Mouse (Mus musculus) heart, embryonic 16.5 days (tissue): ENCODE data around the gene Pmm1. TPM values are rescaled to one million over a fixed set of nuclear protein-coding genes. Genes with fewer than 3 reads are reported as not detected.
"Not testable (repeated sequence)": the region's sequence is repeated elsewhere in the genome, so short reads cannot be mapped to it uniquely, and the experiment has no call there.

Source experiments
- ATAC-seq: fragments of 200-750 bp; cut with Nextera tagmentation; replicated peaks from 2 replicates; pipeline ENCODE4 v1.8.0; 2017; ENCODE audit warnings: moderate number of reproducible peaks; ENCODE audit not compliant: insufficient read depth, low FRiP score; ENCODE audit errors: extremely low read depth
- H3K27ac ChIP-seq: fragments of 300-500 bp; sonication (generic); 2 replicates; pipeline ENCODE4 v1.5.1; 2014; ENCODE audit warnings: mild to moderate bottlenecking, low read length, control low read depth, moderate library complexity
- H3K27me3 ChIP-seq: fragments of 300-500 bp; sonication (generic); 2 replicates; pipeline ENCODE4 v1.6.1; 2014; ENCODE audit warnings: low read length, mixed read lengths; ENCODE audit not compliant: control insufficient read depth, insufficient read depth
- H3K36me3 ChIP-seq: fragments of 300-500 bp; sonication (generic); 2 replicates; pipeline ENCODE4 v1.6.1; 2014; ENCODE audit not compliant: control insufficient read depth, insufficient read depth
- H3K4me1 ChIP-seq: fragments of 300-500 bp; sonication (generic); 2 replicates; pipeline ENCODE4 v1.6.1; 2014; ENCODE audit warnings: low read length, mixed read lengths; ENCODE audit not compliant: control insufficient read depth, insufficient read depth
- H3K4me2 ChIP-seq: fragments of 300-500 bp; sonication (generic); 2 replicates; pipeline ENCODE4 v1.6.1; 2014; ENCODE audit warnings: low read depth, mild to moderate bottlenecking, control low read depth, low read length
- H3K4me3 ChIP-seq: fragments of 300-500 bp; sonication (generic); 2 replicates; pipeline ENCODE4 v1.5.1; 2014; ENCODE audit warnings: mild to moderate bottlenecking, control low read depth, low read length
- H3K9ac ChIP-seq: fragments of 300-500 bp; sonication (generic); 2 replicates; pipeline ENCODE4 v1.6.1; 2014; ENCODE audit warnings: low read length, control low read depth
- H3K9me3 ChIP-seq: fragments of 300-500 bp; sonication (generic); replicated peaks from 2 replicates; pipeline ENCODE4 v1.6.1; 2016; ENCODE audit warnings: low read length; ENCODE audit not compliant: control insufficient read depth
- WGBS: fragments of 180-500 bp; shearing (Covaris S2); extraction: QIAGEN DNeasy Blood & Tissue Kit; methylation state at CpG from one replicate; pipeline ENCODE4 v1.1.7; 2014; 5-methylcytosine and 5-hydroxymethylcytosine counted together
- polyA plus RNA-seq: library from polyadenylated mRNA; unstranded; fragments of >200 nt; fragmentation: Nextera tagmentation; extraction: Ambion mirVana; gene quantifications from 2 replicates; pipeline ENCODE4 v1.2.1, GENCODE M21; 2015

Pmm1 gene
- polyA plus RNA-seq, 1 experiment from 2014 or later, result 22.4 TPM

GRCm38 (mm10) chr15:81980321-81980720 is 19.6 kb upstream of the Pmm1 start, which contains the start of gene 1700029P11Rik:
Gene 1700029P11Rik (plus strand): TSS chr15:81980540.
- no peaks in the 10 kb centered on the region for H3K4me1 ChIP-seq
- no peaks in the 10 kb centered on the region; the same call in 1 of the 2 replicates for H3K9me3 ChIP-seq
- WGBS, result 91% methylated on average over 23 of the region's 23 CpGs
- no peaks in the 10 kb centered on the region for H3K27me3 ChIP-seq
- no peak within 1 kb of the TSS for H3K4me2 ChIP-seq
- H3K9ac ChIP-seq, result no peak within 1 kb of the TSS
- no peaks in the 10 kb centered on the region for H3K36me3 ChIP-seq
- H3K27ac ChIP-seq, result no peak within 1 kb of the TSS
- no peak for ATAC-seq
- H3K4me3 ChIP-seq, result no peak within 1 kb of the TSS

DNA sequence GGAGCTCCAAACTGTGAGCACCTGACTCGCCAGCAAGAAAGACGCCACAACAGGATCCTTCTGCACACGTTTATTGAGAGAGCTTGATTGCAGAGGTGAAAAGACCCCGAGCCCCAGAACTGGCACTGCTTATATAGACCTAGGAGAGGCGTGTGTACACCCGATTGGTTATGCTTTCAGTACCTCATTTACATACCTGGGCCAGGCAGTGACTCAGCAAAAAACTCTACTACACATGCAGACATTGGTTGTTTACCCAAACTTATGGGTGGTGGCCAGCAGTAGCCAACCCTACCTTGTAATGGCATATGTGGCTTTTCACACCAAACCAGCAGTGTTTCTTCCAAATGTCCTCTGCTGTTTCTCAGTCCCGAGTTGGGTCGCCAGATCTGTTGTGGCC is 14.4 kb upstream of the Pmm1 start:
- H3K36me3 ChIP-seq, H3K4me2 ChIP-seq, H3K27me3 ChIP-seq, H3K27ac ChIP-seq, ATAC-seq, H3K9me3 ChIP-seq, H3K4me1 ChIP-seq, H3K4me3 ChIP-seq, H3K9ac ChIP-seq: not testable (repeated sequence)
- 87% methylated on average over 8 of the region's 8 CpGs for WGBS

DNA sequence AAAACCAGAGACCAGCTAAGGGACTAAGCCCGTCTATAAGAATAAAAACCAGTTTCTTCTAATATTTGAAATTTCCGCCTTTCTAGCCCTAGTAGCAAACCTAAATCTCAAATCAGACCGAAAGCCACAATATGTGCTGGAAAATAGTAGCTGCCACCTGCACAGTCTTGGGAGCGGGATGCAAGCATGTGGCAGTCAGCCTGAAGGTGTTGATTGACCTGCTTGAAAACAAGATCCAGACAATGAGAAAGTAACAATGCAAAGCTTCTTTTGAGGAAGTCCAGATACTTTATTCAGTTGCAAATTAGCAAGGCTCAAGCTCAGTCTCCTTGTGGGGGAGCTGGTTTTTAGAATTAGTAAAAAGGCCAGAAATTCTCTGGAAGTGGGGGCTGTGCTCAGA is 9.8 kb upstream of the Pmm1 start:
- not testable (repeated sequence) for H3K4me1 ChIP-seq, H3K4me3 ChIP-seq, H3K4me2 ChIP-seq, H3K27ac ChIP-seq, ATAC-seq, H3K9me3 ChIP-seq, H3K9ac ChIP-seq, H3K36me3 ChIP-seq, H3K27me3 ChIP-seq
- WGBS, result 84% methylated on average over 4 of the region's 4 CpGs

- ATAC-seq, result not testable (repeated sequence)
Measured at GRCm38 (mm10) chr15:81969635-81970034, 8.9 kb upstream of the Pmm1 start.

GRCm38 (mm10) chr15:81969173-81969572 is 8.4 kb upstream of the Pmm1 start:
- H3K36me3 ChIP-seq, result no peaks in the 10 kb centered on the region
- H3K4me3 ChIP-seq, result no peak overlapping the region
- H3K4me2 ChIP-seq, result no peak overlapping the region
- H3K4me1 ChIP-seq, result no peaks in the 10 kb centered on the region
- WGBS, result 61% methylated on average over 7 of the region's 7 CpGs
- H3K9me3 ChIP-seq, result peaks cover 7% of the 10 kb centered on the region
- H3K27ac ChIP-seq, result no peak overlapping the region
- H3K9ac ChIP-seq, result no peak overlapping the region
- no peak for ATAC-seq
- H3K27me3 ChIP-seq, result no peaks in the 10 kb centered on the region

More at GRCm38 (mm10) chr15:81969635-81970034, 8.9 kb upstream of the Pmm1 start:
- H3K9ac ChIP-seq, H3K4me2 ChIP-seq, H3K4me3 ChIP-seq, H3K36me3 ChIP-seq, H3K9me3 ChIP-seq, H3K27ac ChIP-seq, H3K4me1 ChIP-seq, H3K27me3 ChIP-seq: not testable (repeated sequence)
- 53% methylated on average over 6 of the region's 6 CpGs for WGBS

- Histone ChIP-seq H3K9ac (no peak overlapping the region), H3K27ac (no peak overlapping the region), H3K4me3 (no peak overlapping the region), H3K4me2 (no peak overlapping the region), H3K4me1 (no peaks in the 10 kb centered on the region), H3K36me3 (no peaks in the 10 kb centered on the region), H3K9me3 (peaks cover 7% of the 10 kb centered on the region), H3K27me3 (no peaks in the 10 kb centered on the region)
- 52% methylated on average over 2 of the region's 2 CpGs for WGBS
- no peak for ATAC-seq
Measured at GRCm38 (mm10) chr15:81968447-81968846, 7.7 kb upstream of the Pmm1 start.

DNA sequence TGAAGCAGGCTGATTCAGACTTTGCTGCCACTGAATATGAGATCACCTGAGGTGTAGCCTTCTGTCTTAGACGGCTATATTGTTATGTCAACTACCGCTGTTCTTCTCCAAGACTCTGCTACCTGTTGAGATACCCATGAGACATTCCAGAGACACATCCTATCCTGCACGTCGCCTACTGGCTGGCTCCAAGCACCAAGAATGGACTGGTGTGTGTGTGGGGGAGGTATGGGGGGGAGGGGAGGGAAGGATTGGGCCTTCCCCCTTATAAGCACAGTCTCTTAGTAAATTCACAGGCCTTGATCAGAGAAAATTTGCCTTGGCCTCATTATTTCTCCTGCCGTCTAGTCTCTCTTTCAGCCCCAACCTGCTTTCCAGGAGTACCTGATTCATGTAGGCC is 7.1 kb upstream of the Pmm1 start:
- H3K27ac ChIP-seq, result no peak overlapping the region
- 86% methylated on average over 5 of the region's 5 CpGs for WGBS
- H3K4me3 ChIP-seq, result no peak overlapping the region
- H3K4me1 ChIP-seq, result no peaks in the 10 kb centered on the region
- H3K9ac ChIP-seq, result no peak overlapping the region
- H3K36me3 ChIP-seq, result no peaks in the 10 kb centered on the region
- ATAC-seq, result no peak
- H3K27me3 ChIP-seq, result no peaks in the 10 kb centered on the region
- no peak overlapping the region for H3K4me2 ChIP-seq
- H3K9me3 ChIP-seq, result peaks cover 5% of the 10 kb centered on the region

DNA sequence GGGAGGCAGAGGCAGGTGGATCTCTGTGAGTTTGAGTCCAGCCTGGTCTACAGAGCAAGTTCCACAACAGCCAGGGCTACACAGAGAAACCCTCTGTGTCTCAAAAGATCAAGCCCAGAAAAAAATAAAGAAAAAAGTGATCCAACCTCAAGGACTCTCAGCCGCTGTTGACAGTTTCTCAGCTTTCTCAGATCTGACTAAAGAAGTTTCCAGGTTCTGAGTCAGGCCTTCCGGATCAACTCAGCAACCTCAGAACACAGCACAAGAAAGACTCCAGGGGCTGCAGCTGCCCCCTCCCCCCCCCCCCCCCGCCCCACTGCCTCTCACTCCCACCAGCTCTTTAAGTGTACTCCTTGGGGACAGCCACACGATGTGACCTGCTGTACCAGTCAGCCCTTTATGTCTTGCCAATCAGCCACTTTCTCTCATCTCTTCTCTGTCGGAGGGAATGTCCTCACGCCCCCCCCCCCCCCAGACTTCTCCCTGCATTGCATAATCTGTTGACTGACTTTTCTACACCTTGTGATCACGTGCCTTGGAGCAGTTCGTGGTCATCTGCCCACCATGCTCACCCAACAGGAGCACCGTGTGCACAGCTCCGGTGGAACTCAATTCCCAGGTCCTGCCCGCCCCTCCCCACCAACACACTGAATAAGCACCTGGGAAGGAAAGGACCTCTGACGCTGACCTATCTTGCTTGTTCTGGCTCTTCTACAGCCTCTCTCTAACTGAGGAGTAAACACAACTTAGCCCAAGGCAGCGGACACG is 5.5 kb upstream of the Pmm1 start:
- WGBS, result 71% methylated on average over 13 of the region's 14 CpGs
- no peak overlapping the region for H3K4me3 ChIP-seq
- no peaks in the 10 kb centered on the region for H3K27me3 ChIP-seq
- ATAC-seq, result no peak
- no peaks in the 10 kb centered on the region for H3K4me1 ChIP-seq
- H3K27ac ChIP-seq, result no peak overlapping the region
- H3K9ac ChIP-seq, result no peak overlapping the region
- no peaks in the 10 kb centered on the region for H3K9me3 ChIP-seq
- no peaks in the 10 kb centered on the region for H3K36me3 ChIP-seq
- no peak overlapping the region for H3K4me2 ChIP-seq

DNA sequence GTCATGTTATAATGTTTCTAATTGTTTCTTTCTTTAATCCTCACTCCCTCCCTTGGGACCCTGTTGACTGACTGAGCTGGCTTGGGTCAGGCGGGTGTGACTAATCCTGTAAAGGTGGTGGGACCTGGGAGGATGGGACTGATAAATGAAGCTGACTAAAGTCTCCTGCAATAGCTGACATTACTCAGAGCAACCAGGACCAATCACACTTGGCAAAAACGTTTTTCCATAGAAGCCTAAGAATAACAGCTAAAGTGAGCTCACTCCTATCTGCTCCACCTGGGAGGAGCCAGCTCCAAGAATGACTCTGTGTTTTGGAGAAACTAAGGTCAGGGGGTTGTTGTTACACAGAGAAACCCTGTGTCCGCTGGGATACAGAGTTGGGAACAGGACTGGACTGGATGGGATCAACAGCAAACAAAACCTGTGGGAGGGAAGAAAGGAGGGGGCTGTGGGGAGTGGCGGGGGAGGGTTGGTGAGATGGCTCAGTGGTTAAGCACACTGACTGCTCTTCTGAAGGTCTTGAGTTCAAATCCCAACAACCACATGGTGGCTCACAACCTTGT is 4.3 kb upstream of the Pmm1 start:
- no peak overlapping the region for H3K4me2 ChIP-seq
- no peak overlapping the region for H3K27ac ChIP-seq
- ATAC-seq, result no peak
- no peak overlapping the region for H3K9ac ChIP-seq
- H3K9me3 ChIP-seq, result no peaks in the 10 kb centered on the region
- 46% methylated on average over 4 of the region's 4 CpGs for WGBS
- H3K4me3 ChIP-seq, result no peak overlapping the region
- H3K27me3 ChIP-seq, result no peaks in the 10 kb centered on the region
- no peaks in the 10 kb centered on the region for H3K36me3 ChIP-seq
- H3K4me1 ChIP-seq, result peaks cover 3% of the 10 kb centered on the region; the same call in 1 of the 2 replicates
